Mouse (Mus musculus): ENCODE data around the gene Ing1.

DNA sequence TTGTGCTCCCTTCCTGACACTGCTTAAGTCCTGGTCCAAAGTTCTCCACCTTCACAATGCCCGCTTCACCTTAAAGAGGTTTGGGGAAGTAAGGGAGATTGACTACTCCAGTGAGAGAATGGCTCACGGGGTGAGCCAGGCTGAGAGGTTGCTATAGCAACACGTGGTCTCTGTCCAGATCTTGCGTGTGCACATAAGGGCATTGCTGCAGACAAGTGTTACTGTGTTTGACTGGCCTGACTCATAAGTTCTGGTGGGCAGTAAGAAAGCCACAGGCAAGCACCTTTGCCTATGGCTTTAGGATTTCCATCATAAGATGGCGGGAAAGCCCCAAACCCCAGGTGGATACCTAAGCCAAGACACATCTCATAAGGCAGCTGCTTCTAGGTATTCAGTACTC is 8.9 kb downstream of the Ing1 start:
- TF ChIP-seq SRF (IDR thresholded peaks at IDR 0.05; ENCODE audit: control insufficient read depth, insufficient read length, low read depth) (no peak), POLR2A (IDR thresholded peaks at IDR 0.05; ENCODE audit: insufficient read length, low read depth) (no peak), TCF12 (IDR thresholded peaks at IDR 0.05; ENCODE audit: insufficient read depth, poor library complexity, severe bottlenecking) (no peak), USF1 (IDR thresholded peaks at IDR 0.05; ENCODE audit: low read depth) (no peak), CEBPB (IDR thresholded peaks at IDR 0.05; ENCODE audit: insufficient read depth, poor library complexity, severe bottlenecking) (no peak), REST (IDR thresholded peaks at IDR 0.05; ENCODE audit: insufficient read depth, insufficient read length) (no peak), MYOG (IDR thresholded peaks at IDR 0.05; ENCODE audit: control insufficient read depth in 1 of 3, insufficient read depth in 1 of 3, insufficient read length in 2 of 3, low read depth in 2 of 3) (no peak), MAX (IDR thresholded peaks at IDR 0.05; ENCODE audit: low read depth) (no peak)

Measured in myocyte (in vitro differentiated cells).